Mouse (Mus musculus): ENCODE data around the gene Olfr648. TPM values are rescaled to one million over a fixed set of nuclear protein-coding genes. Genes with fewer than 3 reads are reported as not detected.

The Olfr648 gene
- under 1 TPM; 0.15 to 0.45 TPM for total RNA-seq (2021)

GRCm38 (mm10) chr7:104183292-104183691 is at the start of gene Olfr648:
Gene Olfr648, minus strand, starts transcription at chr7:104183392.
- no peak for DNase-seq (ENCODE audit: low spot score in 2 of 2)
- intact Hi-C loops (cut with DNase I): no loop called here

DNA sequence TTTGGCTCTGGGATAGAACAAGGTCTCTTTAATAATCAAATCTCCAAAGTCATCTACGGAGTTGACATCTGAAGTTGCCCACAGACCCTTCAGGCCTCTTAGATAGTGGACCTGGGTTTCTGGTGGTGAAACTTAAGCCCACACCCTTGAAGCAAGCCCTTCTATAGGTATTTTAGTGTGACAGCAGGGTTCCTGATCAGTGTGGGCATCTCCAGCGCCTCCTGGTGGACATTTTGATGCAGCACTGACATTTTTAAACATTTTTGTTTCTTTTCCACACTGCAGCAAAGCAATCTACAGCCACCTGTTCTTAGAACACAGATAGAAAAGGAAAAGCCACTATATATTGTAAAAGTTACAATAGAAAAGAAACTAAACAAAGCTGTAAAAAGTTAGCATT is 48.0 kb upstream of the Olfr648 start:
- no peak for DNase-seq (ENCODE audit: low spot score in 2 of 2)

DNA sequence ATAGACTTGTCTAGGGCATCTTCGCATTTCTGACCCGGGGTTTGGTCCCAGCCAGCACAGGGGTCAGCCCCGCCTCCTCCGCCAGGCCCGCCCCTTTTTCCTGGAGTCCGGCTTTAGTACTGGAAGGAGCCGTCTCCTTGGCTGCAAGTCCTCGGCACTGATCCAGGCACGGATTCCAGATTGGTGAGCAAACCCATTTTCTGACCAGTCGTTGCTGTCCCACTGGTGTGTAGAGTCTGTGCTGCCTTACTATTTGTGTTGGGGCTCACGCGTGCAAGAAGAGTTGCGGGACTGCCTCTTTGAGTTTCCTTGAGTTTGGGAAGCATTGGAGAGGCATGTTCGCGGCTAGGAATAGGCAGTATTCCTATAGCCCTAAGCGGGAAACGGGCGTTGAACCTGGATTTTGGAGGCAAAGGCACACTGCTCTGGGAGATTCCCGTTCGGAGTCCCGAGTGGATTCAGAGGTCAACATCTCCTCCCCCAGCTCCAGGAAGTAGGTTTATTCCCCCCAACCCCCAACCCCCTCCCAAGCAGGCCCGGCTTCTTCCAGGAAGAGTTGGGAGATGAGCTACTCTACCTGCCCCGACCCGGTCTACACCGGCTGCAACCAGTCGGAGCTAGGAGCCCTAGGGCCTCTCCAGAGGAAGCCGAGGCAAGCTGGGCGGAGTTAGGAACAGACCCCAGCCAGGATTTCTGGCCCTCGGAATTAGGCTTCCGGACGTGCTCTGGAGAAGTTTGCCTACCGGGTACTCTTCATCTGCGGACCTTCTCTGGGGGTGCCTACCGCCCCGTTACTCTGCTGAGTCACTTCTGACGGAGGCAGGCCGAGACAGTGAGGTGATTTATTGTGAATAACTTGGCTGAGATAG is 35.7 kb upstream of the Olfr648 start, which contains the start of gene Trim6:
Gene Trim6, plus strand, starts transcription at position 93 of the 869 bp plus-strand sequence.
- intact Hi-C loops (cut with DNase I): no loop called here
- peak in 1 of 2 experiments; percentile 5 for DNase-seq (ENCODE audit: low spot score in 2 of 2)

More for the DNA sequence above, 48.0 kb upstream of the Olfr648 start:
- intact Hi-C loops (cut with DNase I): no loop called here

DNA sequence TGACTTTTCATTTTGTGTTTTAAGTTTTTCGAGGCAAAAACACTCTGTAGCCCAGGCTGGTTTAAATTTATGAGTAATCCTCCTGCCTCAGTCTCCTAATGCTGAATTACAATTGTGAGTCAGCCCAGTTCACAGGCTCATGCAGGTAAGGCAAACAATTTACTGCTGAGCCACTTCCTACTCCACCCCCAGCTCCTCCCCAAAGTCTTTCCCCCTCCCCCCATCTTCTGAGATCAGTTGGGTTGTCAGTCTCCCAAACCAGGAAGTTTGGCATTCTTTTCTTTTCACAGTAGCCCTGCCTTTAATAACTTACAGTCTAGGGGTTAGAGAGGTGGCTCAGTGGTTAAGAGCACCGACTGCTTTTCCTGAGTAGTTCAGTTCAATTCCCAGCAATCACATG is 34.7 kb upstream of the Olfr648 start:
- no peak for DNase-seq (ENCODE audit: low spot score in 2 of 2)
- intact Hi-C loops (cut with DNase I): no loop called here

- intact Hi-C loops (cut with DNase I): no loop called here
- DNase-seq (ENCODE audit: low spot score in 2 of 2): no peak
Measured at GRCm38 (mm10) chr7:104216011-104216535, 32.9 kb upstream of the Olfr648 start.

DNA sequence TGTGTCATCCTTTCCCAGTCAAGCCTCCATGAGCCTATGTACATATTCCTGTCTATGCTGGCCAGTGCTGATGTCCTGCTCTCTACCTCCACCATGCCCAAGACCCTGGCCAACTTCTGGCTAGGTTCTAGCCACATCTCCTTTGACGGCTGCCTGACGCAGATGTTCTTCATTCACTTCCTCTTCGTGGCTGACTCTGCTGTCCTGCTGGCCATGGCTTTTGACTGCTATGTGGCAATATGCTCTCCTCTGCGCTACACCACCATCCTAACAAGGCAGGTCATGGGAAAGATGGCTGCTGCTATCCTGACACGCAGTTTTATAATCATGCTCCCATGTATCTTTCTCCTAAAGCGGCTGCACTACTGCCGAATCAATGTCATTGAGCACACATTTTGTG is 23.0 kb upstream of the Olfr648 start:
- intact Hi-C loops (cut with DNase I): no loop called here
- no peak for DNase-seq (ENCODE audit: low spot score in 2 of 2)

- DNase-seq (ENCODE audit: low spot score in 2 of 2): peak; percentile 20 to 29
- intact Hi-C loops (cut with DNase I): no loop called here
Measured at GRCm38 (mm10) chr7:104199822-104200221, 16.6 kb upstream of the Olfr648 start.

DNA sequence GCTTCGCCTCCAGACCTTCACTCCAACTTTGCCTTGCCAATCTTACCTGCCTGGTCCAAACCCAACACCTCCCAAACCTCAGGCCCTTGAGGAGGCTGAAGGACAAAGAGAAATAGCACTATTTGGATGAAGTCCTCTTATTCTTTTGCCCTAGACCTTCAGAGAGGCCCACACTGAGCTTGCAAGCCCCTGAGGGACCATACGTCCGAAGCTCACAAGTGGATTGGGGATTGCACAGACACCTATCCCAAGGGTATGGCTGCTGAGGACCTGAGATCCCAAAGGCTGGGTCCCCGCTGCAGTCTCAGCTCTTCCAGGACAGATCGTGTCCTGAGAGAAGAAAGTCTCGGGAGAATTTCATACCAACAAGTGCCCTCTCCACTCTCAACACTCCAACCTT is 12.7 kb upstream of the Olfr648 start, which contains the start of gene Olfr649:
Gene Olfr649, minus strand, starts transcription at position 101 of the 400 bp plus-strand sequence.
- intact Hi-C loops (cut with DNase I): no loop called here
- DNase-seq (ENCODE audit: low spot score in 2 of 2): no peak

DNA sequence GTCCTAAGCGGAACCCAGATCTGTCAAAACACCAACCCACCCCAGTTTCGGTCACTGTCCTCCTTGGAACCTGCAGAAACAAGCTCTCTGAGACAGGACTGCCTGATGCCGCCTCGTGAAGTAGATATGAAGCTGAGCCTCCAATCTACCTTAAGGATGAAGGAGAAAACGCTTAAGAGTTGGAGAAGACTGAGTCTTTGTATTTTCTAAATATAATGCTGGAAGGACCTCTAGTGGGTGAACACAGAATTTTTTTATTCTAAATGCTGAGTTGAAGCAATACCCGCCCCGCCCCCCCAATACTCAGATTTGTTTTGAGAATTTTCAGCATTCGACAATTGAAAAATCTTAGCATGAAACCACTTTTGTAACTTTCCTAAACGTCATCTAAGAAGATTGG is 8.1 kb upstream of the Olfr648 start:
- DNase-seq (ENCODE audit: low spot score in 2 of 2): no peak

GRCm38 (mm10) chr7:104179074-104179473 is 4.1 kb downstream of the Olfr648 start:
- DNase-seq (ENCODE audit: low spot score in 2 of 2): no peak
- intact Hi-C loops (cut with DNase I): no loop called here

More for the DNA sequence above, 8.1 kb upstream of the Olfr648 start:
- intact Hi-C loops (cut with DNase I): no loop called here

GRCm38 (mm10) chr7:104178422-104179054 is 4.7 kb downstream of the Olfr648 start:
- intact Hi-C loops (cut with DNase I): no loop called here
- no peak for DNase-seq (ENCODE audit: low spot score in 2 of 2)

- intact Hi-C loops (cut with DNase I): no loop called here
- no peak for DNase-seq (ENCODE audit: low spot score in 2 of 2)
Measured at GRCm38 (mm10) chr7:104175085-104175484, 8.1 kb downstream of the Olfr648 start.

DNA sequence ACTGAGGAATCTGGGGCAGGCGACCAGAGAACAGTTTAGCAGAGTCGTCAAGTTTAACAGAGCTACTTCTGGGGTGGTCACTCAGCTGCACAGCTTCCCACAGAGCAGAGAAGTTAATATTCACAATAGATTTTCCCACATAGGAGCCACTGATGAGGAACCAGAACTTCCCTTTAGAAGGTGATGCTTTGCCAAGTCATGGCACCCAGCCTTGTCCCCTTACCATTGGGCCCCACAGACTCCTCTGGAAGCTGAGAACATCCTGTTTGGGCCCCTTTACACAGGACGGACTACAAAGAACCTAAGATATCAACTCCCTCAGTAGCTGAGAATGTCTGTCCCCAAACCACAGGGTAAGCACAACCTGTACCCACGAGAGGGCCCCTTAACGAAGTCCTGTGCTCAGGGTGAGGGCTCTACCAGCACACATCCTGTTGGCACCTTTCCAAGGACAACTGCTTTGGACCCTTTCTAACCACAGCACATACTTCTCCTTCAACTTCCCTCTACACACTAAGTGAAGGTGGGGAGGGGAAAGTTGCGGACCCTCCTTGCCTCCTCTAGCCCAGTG is 13.5 kb downstream of the Olfr648 start:
- DNase-seq (ENCODE audit: low spot score in 2 of 2): no peak
- intact Hi-C loops (cut with DNase I): no loop called here

DNA sequence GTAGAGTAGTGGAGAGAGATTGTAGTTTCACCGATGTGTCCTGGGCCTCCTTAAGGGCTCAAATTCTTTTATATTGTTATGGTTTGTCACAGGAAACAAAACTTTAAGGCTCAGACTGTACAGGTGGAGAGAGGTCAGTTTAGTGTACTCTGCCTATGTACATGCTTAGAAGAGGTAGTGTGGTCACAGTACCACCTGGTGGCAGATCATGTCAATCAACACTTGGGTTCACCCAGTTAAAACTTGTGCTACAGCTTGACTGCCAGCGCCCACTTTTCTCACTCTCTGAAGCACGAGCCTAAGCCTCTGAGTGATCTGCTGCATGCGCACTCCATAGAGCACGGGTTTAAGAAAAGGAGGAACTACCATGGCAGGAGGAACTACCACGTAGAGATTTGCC is 16.1 kb downstream of the Olfr648 start:
- intact Hi-C loops (cut with DNase I): no loop called here
- no peak for DNase-seq (ENCODE audit: low spot score in 2 of 2)

DNA sequence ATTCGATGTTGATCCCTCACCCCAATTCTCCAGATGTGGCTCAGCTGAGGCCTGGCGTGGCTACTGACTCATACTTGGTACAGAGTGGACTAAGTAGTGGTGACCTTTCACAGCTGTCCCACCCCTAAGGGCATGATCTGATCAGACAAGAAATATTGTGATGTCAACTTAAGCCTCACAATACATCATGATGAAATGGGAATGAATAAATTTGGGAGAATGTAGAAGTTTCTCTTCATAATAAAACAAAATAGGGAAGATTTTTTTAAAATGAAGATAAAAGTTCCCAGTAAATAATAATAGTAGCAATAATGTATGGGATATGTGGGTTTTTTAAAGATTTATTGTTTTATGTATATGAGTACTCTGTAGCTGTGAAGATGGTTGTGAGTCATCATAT is 32.7 kb downstream of the Olfr648 start, which contains the start of gene Ubqlnl:
Gene Ubqlnl, minus strand, starts transcription at position 101 of the 400 bp plus-strand sequence.
- intact Hi-C loops (cut with DNase I): no loop called here
- no peak for DNase-seq (ENCODE audit: low spot score in 2 of 2)

DNA sequence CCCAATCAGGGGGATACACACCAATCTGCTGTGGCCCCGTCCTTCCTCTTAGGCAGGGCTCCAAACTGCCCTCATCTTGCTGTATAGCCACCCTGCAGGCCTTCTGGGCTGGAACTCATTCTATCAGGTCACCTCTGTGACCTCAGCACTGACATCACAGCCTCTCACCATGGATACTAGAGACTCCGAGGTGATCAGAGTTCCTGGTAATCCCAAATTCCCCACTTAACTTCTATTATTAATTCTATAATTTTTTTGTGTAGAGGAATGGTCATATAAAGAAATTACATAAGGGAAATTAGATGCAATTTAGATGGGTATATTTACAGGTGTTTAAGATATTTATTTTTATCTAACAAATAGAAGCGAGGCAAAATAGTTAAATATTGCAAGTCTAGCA is 40.0 kb downstream of the Olfr648 start, which contains the start of gene Ubqln3:
Gene Ubqln3, minus strand, starts transcription at position 101 of the 400 bp plus-strand sequence.
- no peak for DNase-seq (ENCODE audit: low spot score in 2 of 2)
- intact Hi-C loops (cut with DNase I): no loop called here

DNA sequence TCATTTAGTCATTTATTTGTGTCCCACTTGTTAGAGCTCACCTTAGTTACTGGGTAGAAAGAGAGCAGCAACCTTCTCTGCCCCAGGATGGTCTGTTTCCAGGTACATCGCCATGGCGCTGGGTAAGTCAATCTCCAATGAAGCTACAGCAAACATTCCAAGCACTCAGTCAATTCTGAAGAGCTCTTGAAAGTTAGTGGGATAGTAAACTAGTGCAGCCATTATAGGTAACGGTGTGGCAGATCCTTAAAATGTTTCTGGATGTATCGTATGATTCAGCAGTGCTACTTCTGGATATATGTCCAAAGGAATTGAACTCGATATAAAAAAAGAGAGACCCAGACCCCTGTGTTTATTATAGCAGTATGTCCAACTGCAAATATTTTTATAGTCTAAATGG is 45.9 kb downstream of the Olfr648 start, which contains the start of gene Olfr643:
Gene Olfr643, minus strand, starts transcription at position 101 of the 400 bp plus-strand sequence.
- DNase-seq (ENCODE audit: low spot score in 2 of 2): no peak

GRCm38 (mm10) chr7:104129726-104130125 is 53.5 kb downstream of the Olfr648 start, which contains the start of gene Ubqln5:
Gene Ubqln5, minus strand, starts transcription at chr7:104129826.
- intact Hi-C loops (cut with DNase I): no loop called here
- DNase-seq (ENCODE audit: low spot score in 2 of 2): no peak

More for the DNA sequence above, 45.9 kb downstream of the Olfr648 start, which contains the start of gene Olfr643:
- intact Hi-C loops (cut with DNase I): no loop called here

Measured in left cerebral cortex, postnatal 36 days (tissue).